Mouse (Mus musculus): ENCODE measurements at regions not wholly inside any gene's neighbourhood (a gene's known extent, or its start where the extent isn't known, plus 50 kb on each side); places are given as distances from the start of the nearest gene placed in this dataset.

GRCm38 (mm10) chr4:9072321-9072720, 833.5 kb upstream of the Car8 start:
- TF ChIP-seq CTCF (IDR thresholded peaks at IDR 0.05; ENCODE audit: low read depth) = no peak
- no peak for TF ChIP-seq EP300 (IDR thresholded peaks at IDR 0.05; ENCODE audit: low read depth)
